In the genomic region with DNA sequence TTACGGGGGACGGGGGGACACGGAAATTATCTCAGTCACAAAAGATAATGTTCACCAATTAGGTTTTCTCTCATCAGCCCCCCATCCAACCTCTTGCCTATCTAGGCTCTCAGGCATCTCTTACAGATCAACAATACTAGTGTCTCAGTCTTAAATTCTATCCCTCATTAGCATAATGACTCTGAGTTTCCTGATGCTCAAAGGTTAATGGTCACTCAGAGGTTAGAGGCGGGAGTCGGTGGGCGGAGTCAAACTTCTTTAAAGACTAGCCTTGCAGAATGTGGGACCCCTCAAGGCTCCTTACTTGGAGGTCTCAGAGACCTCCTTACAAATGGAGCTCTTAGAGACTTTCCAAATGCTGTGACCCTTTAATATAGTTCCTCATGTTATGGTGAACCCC, we compare ENCODE assay signal across 17 mouse cellular contexts. TPM values are rescaled to one million over a fixed set of nuclear protein-coding genes. Genes with fewer than 3 reads are reported as not detected.
"Had no signal": no experiment of that assay in that cellular context is flagged by ENCODE, and none has a peak within 500 bp of the region (broad histone marks: within the 10 kb centered on the region; RNA-seq: fewer than 3 reads in every experiment).

No protein-coding gene starts in this region.

- H3K27me3 ChIP-seq: neural tube, embryonic 15.5 days; stomach, embryonic 15.5 days had no signal

- H3K27ac ChIP-seq: neural tube, embryonic 15.5 days; stomach, embryonic 15.5 days; stomach, postnatal 0 days had no signal

- H3K9ac ChIP-seq: neural tube, embryonic 15.5 days; stomach, embryonic 15.5 days had no signal

- DNase-seq: retina, postnatal 1 day; right cerebral cortex, adult 18-20 months; right cerebral cortex, postnatal 14 days; right cerebral cortex, postnatal 25 days; right cerebral cortex, postnatal 4 days; spleen, adult 18-20 months; thymus, adult 18-20 months; thymus, adult 2 months; thymus, postnatal 14 days; thymus, postnatal 25 days; thymus, postnatal 36 days; thymus, postnatal 4 days had no signal

- H3K4me2 ChIP-seq: neural tube, embryonic 15.5 days; stomach, embryonic 15.5 days had no signal

- H3K4me3 ChIP-seq: neural tube, embryonic 15.5 days; stomach, embryonic 15.5 days had no signal

- H3K4me1 ChIP-seq: neural tube, embryonic 15.5 days; stomach, embryonic 15.5 days had no signal

- H3K9me3 ChIP-seq: neural tube, embryonic 15.5 days; stomach, embryonic 15.5 days had no signal

- H3K36me3 ChIP-seq: neural tube, embryonic 15.5 days; stomach, embryonic 15.5 days had no signal

RNA-seq across cellular contexts. Expression of gene B3gat2, which starts 8.0 kb away (rescaled TPM):
- polyA plus RNA-seq: small intestine, adult 2 months; spleen, adult 2 months had no signal
